Mouse (Mus musculus): ENCODE data around the gene Zfp583. TPM values are rescaled to one million over a fixed set of nuclear protein-coding genes. Genes with fewer than 3 reads are reported as not detected.
A peak's percentile ranks its signal among the peaks of the same experiment; 100 is the strongest.

Gene Zfp583
- polyA plus RNA-seq, 1 experiment: 0.36 TPM

GRCm38 (mm10) chr7:6285842-6286705, 45.0 kb downstream of the Zfp583 start, which contains the start of gene Zfp667:
Gene Zfp667, plus strand, starts transcription at chr7:6286579.
- no peaks in the 10 kb centered on the region for H3K36me3 ChIP-seq (ENCODE audit: control insufficient read depth, insufficient read depth, low read length)
- peak within 1 kb of the TSS; percentile 32; the same call in 1 of the 2 replicates for H3K27ac ChIP-seq (ENCODE audit: insufficient read depth, low read depth, low read length)
- WGBS: 3% methylated on average over 50 of the region's 50 CpGs
- DNase-seq: peak; percentile 98
- peak within 1 kb of the TSS; percentile 52 for H3K4me3 ChIP-seq (ENCODE audit: insufficient read depth, low read depth, low read length)
- no peaks in the 10 kb centered on the region for H3K4me1 ChIP-seq (ENCODE audit: control insufficient read depth, insufficient read depth, low read length)
- no peaks in the 10 kb centered on the region for H3K27me3 ChIP-seq (replicated peaks; ENCODE audit: control insufficient read depth, insufficient read depth, low read length)
- TF ChIP-seq POLR2A (IDR thresholded peaks at IDR 0.05; ENCODE audit: low read depth, low read length) (peak; percentile 36), CTCF (conservative IDR thresholded peaks at IDR 0.05; ENCODE audit: insufficient read depth, insufficient read length, low read depth, low read length) (no peak)

- H3K36me3 ChIP-seq (ENCODE audit: control insufficient read depth, insufficient read depth, low read length): no peaks in the 10 kb centered on the region
- TF ChIP-seq POLR2A (IDR thresholded peaks at IDR 0.05; ENCODE audit: low read depth, low read length) (no peak), CTCF (conservative IDR thresholded peaks at IDR 0.05; ENCODE audit: insufficient read depth, insufficient read length, low read depth, low read length) (no peak)
- WGBS: 93% methylated on average over 6 of the region's 6 CpGs
- H3K4me3 ChIP-seq (ENCODE audit: insufficient read depth, low read depth, low read length): no peak overlapping the region
- H3K27me3 ChIP-seq (replicated peaks; ENCODE audit: control insufficient read depth, insufficient read depth, low read length): no peaks in the 10 kb centered on the region
- H3K4me1 ChIP-seq (ENCODE audit: control insufficient read depth, insufficient read depth, low read length): no peaks in the 10 kb centered on the region
- no peak overlapping the region for H3K27ac ChIP-seq (ENCODE audit: insufficient read depth, low read depth, low read length)
- no peak for DNase-seq
Observed at GRCm38 (mm10) chr7:6285366-6285765, 45.7 kb downstream of the Zfp583 start.

- Histone ChIP-seq H3K4me3 (ENCODE audit: insufficient read depth, low read depth, low read length) (no peak overlapping the region), H3K36me3 (ENCODE audit: control insufficient read depth, insufficient read depth, low read length) (no peaks in the 10 kb centered on the region), H3K4me1 (ENCODE audit: control insufficient read depth, insufficient read depth, low read length) (no peaks in the 10 kb centered on the region), H3K27me3 (replicated peaks; ENCODE audit: control insufficient read depth, insufficient read depth, low read length) (no peaks in the 10 kb centered on the region), H3K27ac (ENCODE audit: insufficient read depth, low read depth, low read length) (no peak overlapping the region)
- DNase-seq: no peak
- WGBS: 87% methylated on average over 4 of the region's 4 CpGs
- TF ChIP-seq POLR2A (IDR thresholded peaks at IDR 0.05; ENCODE audit: low read depth, low read length) (no peak), CTCF (conservative IDR thresholded peaks at IDR 0.05; ENCODE audit: insufficient read depth, insufficient read length, low read depth, low read length) (no peak)
Observed at GRCm38 (mm10) chr7:6284442-6285012, 46.6 kb downstream of the Zfp583 start.

GRCm38 (mm10) chr7:6283451-6284075, 47.5 kb downstream of the Zfp583 start:
- Histone ChIP-seq H3K27ac (ENCODE audit: insufficient read depth, low read depth, low read length) (peak overlapping the region; percentile 91), H3K4me3 (ENCODE audit: insufficient read depth, low read depth, low read length) (peak overlapping the region; percentile 72), H3K4me1 (ENCODE audit: control insufficient read depth, insufficient read depth, low read length) (no peaks in the 10 kb centered on the region), H3K36me3 (ENCODE audit: control insufficient read depth, insufficient read depth, low read length) (no peaks in the 10 kb centered on the region), H3K27me3 (replicated peaks; ENCODE audit: control insufficient read depth, insufficient read depth, low read length) (no peaks in the 10 kb centered on the region)
- TF ChIP-seq CTCF (conservative IDR thresholded peaks at IDR 0.05; ENCODE audit: insufficient read depth, insufficient read length, low read depth, low read length) (peak; percentile 45), POLR2A (IDR thresholded peaks at IDR 0.05; ENCODE audit: low read depth, low read length) (no peak)
- peak; percentile 86 for DNase-seq
- WGBS: 1% methylated on average over 23 of the region's 23 CpGs

- no peaks in the 10 kb centered on the region for H3K27me3 ChIP-seq (replicated peaks; ENCODE audit: control insufficient read depth, insufficient read depth, low read length)
- H3K36me3 ChIP-seq (ENCODE audit: control insufficient read depth, insufficient read depth, low read length): no peaks in the 10 kb centered on the region
- H3K4me1 ChIP-seq (ENCODE audit: control insufficient read depth, insufficient read depth, low read length): no peaks in the 10 kb centered on the region
- peak; percentile 82 for DNase-seq
- WGBS: 0% methylated on average over 1 of the region's 1 CpGs
- peak overlapping the region; percentile 32; the same call in 1 of the 2 replicates for H3K4me3 ChIP-seq (ENCODE audit: insufficient read depth, low read depth, low read length)
- TF ChIP-seq POLR2A (IDR thresholded peaks at IDR 0.05; ENCODE audit: low read depth, low read length): no peak
- peak; percentile 67 for TF ChIP-seq CTCF (conservative IDR thresholded peaks at IDR 0.05; ENCODE audit: insufficient read depth, insufficient read length, low read depth, low read length)
- H3K27ac ChIP-seq (ENCODE audit: insufficient read depth, low read depth, low read length): no peak overlapping the region
Observed at GRCm38 (mm10) chr7:6282749-6283148, 48.3 kb downstream of the Zfp583 start.

GRCm38 (mm10) chr7:6277906-6278305, 53.2 kb downstream of the Zfp583 start:
- no peak overlapping the region for H3K4me3 ChIP-seq (ENCODE audit: insufficient read depth, low read depth, low read length)
- no peaks in the 10 kb centered on the region for H3K4me1 ChIP-seq (ENCODE audit: control insufficient read depth, insufficient read depth, low read length)
- H3K27me3 ChIP-seq (replicated peaks; ENCODE audit: control insufficient read depth, insufficient read depth, low read length): no peaks in the 10 kb centered on the region
- no peak for DNase-seq
- H3K36me3 ChIP-seq (ENCODE audit: control insufficient read depth, insufficient read depth, low read length): no peaks in the 10 kb centered on the region
- H3K27ac ChIP-seq (ENCODE audit: insufficient read depth, low read depth, low read length): no peak overlapping the region
- no peak for TF ChIP-seq POLR2A (IDR thresholded peaks at IDR 0.05; ENCODE audit: low read depth, low read length)
- no peak for TF ChIP-seq CTCF (conservative IDR thresholded peaks at IDR 0.05; ENCODE audit: insufficient read depth, insufficient read length, low read depth, low read length)
- 59% methylated on average over 3 of the region's 3 CpGs for WGBS

GRCm38 (mm10) chr7:6265695-6266094, 65.4 kb downstream of the Zfp583 start:
- H3K4me3 ChIP-seq (ENCODE audit: insufficient read depth, low read depth, low read length): no peak overlapping the region
- WGBS: 71% methylated on average over 8 of the region's 8 CpGs
- peak; percentile 24 for DNase-seq
- no peak for TF ChIP-seq POLR2A (IDR thresholded peaks at IDR 0.05; ENCODE audit: low read depth, low read length)
- peak; percentile 59 for TF ChIP-seq CTCF (conservative IDR thresholded peaks at IDR 0.05; ENCODE audit: insufficient read depth, insufficient read length, low read depth, low read length)
- H3K36me3 ChIP-seq (ENCODE audit: control insufficient read depth, insufficient read depth, low read length): no peaks in the 10 kb centered on the region
- H3K4me1 ChIP-seq (ENCODE audit: control insufficient read depth, insufficient read depth, low read length): no peaks in the 10 kb centered on the region
- H3K27me3 ChIP-seq (replicated peaks; ENCODE audit: control insufficient read depth, insufficient read depth, low read length): no peaks in the 10 kb centered on the region
- H3K27ac ChIP-seq (ENCODE audit: insufficient read depth, low read depth, low read length): no peak overlapping the region

Other genes with a start within 250 kb of the Zfp583 start
- 54.2 and 66.1 TPM in 2 replicates for gene Zfp787, start 175.3 kb downstream of the Zfp583 start, polyA plus RNA-seq (2012; rRNA removed)
- 47.1 and 65.2 TPM in 2 replicates for gene Zfp444, start 159.1 kb downstream of the Zfp583 start, polyA plus RNA-seq (2012; rRNA removed)
- gene Galp, start 134.2 kb downstream of the Zfp583 start, polyA plus RNA-seq (2012; rRNA removed): not detected in 2 replicates
- not detected in 2 replicates for gene Zscan5b, start 109.0 kb downstream of the Zfp583 start, polyA plus RNA-seq (2012; rRNA removed)
- not detected in 2 replicates for gene Epp13, start 78.6 kb downstream of the Zfp583 start, polyA plus RNA-seq (2012; rRNA removed)
- 0.75 and 0.95 TPM in 2 replicates for gene Zfp667, start 44.7 kb downstream of the Zfp583 start, polyA plus RNA-seq (2012; rRNA removed)
- gene Gm3854, start 12.5 kb upstream of the Zfp583 start, polyA plus RNA-seq (2012; rRNA removed): 0.19 and 0.28 TPM in 2 replicates
- gene Zfp78, start 32.0 kb upstream of the Zfp583 start, polyA plus RNA-seq (2012; rRNA removed): 0.45 and 0.46 TPM in 2 replicates
- gene Zfp28, start 52.0 kb upstream of the Zfp583 start, polyA plus RNA-seq (2012; rRNA removed): 2.0 TPM in 2 replicates
- 0.03 TPM in 1 of 2 replicates, not detected in the other for gene Smim17, start 67.4 kb upstream of the Zfp583 start, polyA plus RNA-seq (2012; rRNA removed)
- gene Gm20715, start 79.0 kb upstream of the Zfp583 start, polyA plus RNA-seq (2012; rRNA removed): not detected in 2 replicates
- not detected in 2 replicates for gene Olfr1344, start 107.4 kb upstream of the Zfp583 start, polyA plus RNA-seq (2012; rRNA removed)
- gene Olfr1336, start 124.9 kb upstream of the Zfp583 start, polyA plus RNA-seq (2012; rRNA removed): not detected in 2 replicates
- gene Olfr1346, start 135.8 kb upstream of the Zfp583 start, polyA plus RNA-seq (2012; rRNA removed): not detected in 2 replicates
- not detected in 2 replicates for gene Olfr5, start 155.7 kb upstream of the Zfp583 start, polyA plus RNA-seq (2012; rRNA removed)
- not detected in 2 replicates for gene Olfr1347, start 168.5 kb upstream of the Zfp583 start, polyA plus RNA-seq (2012; rRNA removed)
- gene Olfr1348, start 177.5 kb upstream of the Zfp583 start, polyA plus RNA-seq (2012; rRNA removed): not detected in 2 replicates
- not detected in 2 replicates for gene Olfr1349, start 191.7 kb upstream of the Zfp583 start, polyA plus RNA-seq (2012; rRNA removed)
- gene Olfr1350, start 233.6 kb upstream of the Zfp583 start, polyA plus RNA-seq (2012; rRNA removed): not detected in 2 replicates

Measured in kidney, adult 2 months (tissue).